Mouse (Mus musculus): Measurements from ENCODE around the gene Clmn. TPM values are rescaled to one million over a fixed set of nuclear protein-coding genes. Genes with fewer than 3 reads are reported as not detected.
"Not testable (repeated sequence)": the region's sequence is repeated elsewhere in the genome, so short reads cannot be mapped to it uniquely, and the experiment has no call there.

Gene Clmn
- polyA plus RNA-seq, 1 experiment = not detected

- no peak overlapping the region for H3K4me3 ChIP-seq (ENCODE audit: insufficient read depth, low read depth, low read length)
- H3K27ac ChIP-seq (ENCODE audit: insufficient read depth, low read depth, low read length) = no peak overlapping the region
- 19% methylated on average over 3 of the region's 3 CpGs for WGBS
- H3K4me1 ChIP-seq (ENCODE audit: control insufficient read depth, insufficient read depth, low read length) = peaks cover 13% of the 10 kb centered on the region
- TF ChIP-seq POLR2A (IDR thresholded peaks at IDR 0.05; ENCODE audit: insufficient read depth, low read depth, low read length) (no peak), CTCF (IDR thresholded peaks at IDR 0.05; ENCODE audit: insufficient read depth, low read depth, low read length) (no peak)
Measured at GRCm38 (mm10) chr12:104738931-104739330, 125.9 kb downstream of the Clmn start.

GRCm38 (mm10) chr12:104738446-104738845 is 126.4 kb downstream of the Clmn start:
- Histone ChIP-seq H3K27ac (ENCODE audit: insufficient read depth, low read depth, low read length) (no peak overlapping the region), H3K4me1 (ENCODE audit: control insufficient read depth, insufficient read depth, low read length) (peaks cover 13% of the 10 kb centered on the region), H3K4me3 (ENCODE audit: insufficient read depth, low read depth, low read length) (no peak overlapping the region)
- TF ChIP-seq POLR2A (IDR thresholded peaks at IDR 0.05; ENCODE audit: insufficient read depth, low read depth, low read length) (no peak), CTCF (IDR thresholded peaks at IDR 0.05; ENCODE audit: insufficient read depth, low read depth, low read length) (no peak)
- 57% methylated on average over 9 of the region's 9 CpGs for WGBS

- WGBS = 19% methylated on average over 10 of the region's 10 CpGs
- H3K27ac ChIP-seq (ENCODE audit: insufficient read depth, low read depth, low read length) = peak overlapping the region; percentile 64; the same call in 1 of the 2 replicates
- peaks cover 11% of the 10 kb centered on the region for H3K4me1 ChIP-seq (ENCODE audit: control insufficient read depth, insufficient read depth, low read length)
Measured at GRCm38 (mm10) chr12:104737666-104738065, 127.2 kb downstream of the Clmn start.

GRCm38 (mm10) chr12:104735993-104736395 is 128.9 kb downstream of the Clmn start:
- Histone ChIP-seq H3K4me1 (ENCODE audit: control insufficient read depth, insufficient read depth, low read length) (peaks cover 14% of the 10 kb centered on the region), H3K4me3 (ENCODE audit: insufficient read depth, low read depth, low read length) (no peak overlapping the region), H3K27ac (ENCODE audit: insufficient read depth, low read depth, low read length) (no peak overlapping the region)
- no peak for TF ChIP-seq CTCF (IDR thresholded peaks at IDR 0.05; ENCODE audit: insufficient read depth, low read depth, low read length)
- TF ChIP-seq POLR2A (IDR thresholded peaks at IDR 0.05; ENCODE audit: insufficient read depth, low read depth, low read length) = no peak
- 68% methylated on average over 3 of the region's 3 CpGs for WGBS

More at GRCm38 (mm10) chr12:104737666-104738065, 127.2 kb downstream of the Clmn start:
- H3K4me3 ChIP-seq (ENCODE audit: insufficient read depth, low read depth, low read length) = no peak overlapping the region
- no peak for TF ChIP-seq CTCF (IDR thresholded peaks at IDR 0.05; ENCODE audit: insufficient read depth, low read depth, low read length)
- TF ChIP-seq POLR2A (IDR thresholded peaks at IDR 0.05; ENCODE audit: insufficient read depth, low read depth, low read length) = no peak

GRCm38 (mm10) chr12:104733165-104733564 is 131.7 kb downstream of the Clmn start:
- Histone ChIP-seq H3K4me3 (ENCODE audit: insufficient read depth, low read depth, low read length) (no peak overlapping the region), H3K4me1 (ENCODE audit: control insufficient read depth, insufficient read depth, low read length) (peaks cover 10% of the 10 kb centered on the region)
- TF ChIP-seq POLR2A (IDR thresholded peaks at IDR 0.05; ENCODE audit: insufficient read depth, low read depth, low read length) (no peak), CTCF (IDR thresholded peaks at IDR 0.05; ENCODE audit: insufficient read depth, low read depth, low read length) (no peak)

GRCm38 (mm10) chr12:104731782-104732181 is 133.1 kb downstream of the Clmn start:
- Histone ChIP-seq H3K4me3 (ENCODE audit: insufficient read depth, low read depth, low read length) (no peak overlapping the region), H3K4me1 (ENCODE audit: control insufficient read depth, insufficient read depth, low read length) (peaks cover 7% of the 10 kb centered on the region), H3K27ac (ENCODE audit: insufficient read depth, low read depth, low read length) (no peak overlapping the region)
- TF ChIP-seq POLR2A (IDR thresholded peaks at IDR 0.05; ENCODE audit: insufficient read depth, low read depth, low read length) (no peak), CTCF (IDR thresholded peaks at IDR 0.05; ENCODE audit: insufficient read depth, low read depth, low read length) (no peak)
- WGBS = 30% methylated on average over 3 of the region's 3 CpGs

More at GRCm38 (mm10) chr12:104733165-104733564, 131.7 kb downstream of the Clmn start:
- no peak overlapping the region for H3K27ac ChIP-seq (ENCODE audit: insufficient read depth, low read depth, low read length)

GRCm38 (mm10) chr12:104726436-104726835 is 138.4 kb downstream of the Clmn start:
- not testable (repeated sequence) for H3K4me3 ChIP-seq (ENCODE audit: insufficient read depth, low read depth, low read length); H3K27ac ChIP-seq (ENCODE audit: insufficient read depth, low read depth, low read length); H3K4me1 ChIP-seq (ENCODE audit: control insufficient read depth, insufficient read depth, low read length)
- WGBS = 87% methylated on average over 2 of the region's 2 CpGs

- H3K27ac ChIP-seq (ENCODE audit: insufficient read depth, low read depth, low read length) = no peak overlapping the region
- peaks cover 9% of the 10 kb centered on the region for H3K4me1 ChIP-seq (ENCODE audit: control insufficient read depth, insufficient read depth, low read length)
- WGBS = 94% methylated on average over 10 of the region's 10 CpGs
- H3K4me3 ChIP-seq (ENCODE audit: insufficient read depth, low read depth, low read length) = no peak overlapping the region
- no peak for TF ChIP-seq POLR2A (IDR thresholded peaks at IDR 0.05; ENCODE audit: insufficient read depth, low read depth, low read length)
- no peak for TF ChIP-seq CTCF (IDR thresholded peaks at IDR 0.05; ENCODE audit: insufficient read depth, low read depth, low read length)
Measured at GRCm38 (mm10) chr12:104722056-104722455, 142.8 kb downstream of the Clmn start.

- Histone ChIP-seq H3K4me3 (ENCODE audit: insufficient read depth, low read depth, low read length) (no peak overlapping the region), H3K27ac (ENCODE audit: insufficient read depth, low read depth, low read length) (no peak overlapping the region), H3K4me1 (ENCODE audit: control insufficient read depth, insufficient read depth, low read length) (peaks cover 9% of the 10 kb centered on the region)
- no peak for TF ChIP-seq POLR2A (IDR thresholded peaks at IDR 0.05; ENCODE audit: insufficient read depth, low read depth, low read length)
- no peak for TF ChIP-seq CTCF (IDR thresholded peaks at IDR 0.05; ENCODE audit: insufficient read depth, low read depth, low read length)
- WGBS = 87% methylated on average over 3 of the region's 3 CpGs
Measured at GRCm38 (mm10) chr12:104721011-104721410, 143.9 kb downstream of the Clmn start.

GRCm38 (mm10) chr12:104718956-104719355 is 145.9 kb downstream of the Clmn start:
- H3K4me1 ChIP-seq (ENCODE audit: control insufficient read depth, insufficient read depth, low read length) = peaks cover 9% of the 10 kb centered on the region
- H3K4me3 ChIP-seq (ENCODE audit: insufficient read depth, low read depth, low read length) = no peak overlapping the region
- 62% methylated on average over 5 of the region's 5 CpGs for WGBS
- TF ChIP-seq CTCF (IDR thresholded peaks at IDR 0.05; ENCODE audit: insufficient read depth, low read depth, low read length) (no peak), POLR2A (IDR thresholded peaks at IDR 0.05; ENCODE audit: insufficient read depth, low read depth, low read length) (no peak)
- no peak overlapping the region for H3K27ac ChIP-seq (ENCODE audit: insufficient read depth, low read depth, low read length)

All from olfactory bulb, adult 2 months (tissue).